Mouse (Mus musculus) 3134 (cell line): Measurements from ENCODE around the gene Zfp513.

Source experiments
- DNase-seq: peaks from one replicate; pipeline ENCODE4 v3.0.0-alpha.2; 2011; ENCODE audit warnings: low spot score; ENCODE audit not compliant: insufficient read length; ENCODE audit errors: extremely low read depth

Gene Zfp513

GRCm38 (mm10) chr5:31201042-31201741, 911 bp downstream of the Zfp513 start:
- DNase-seq = no peak

DNA sequence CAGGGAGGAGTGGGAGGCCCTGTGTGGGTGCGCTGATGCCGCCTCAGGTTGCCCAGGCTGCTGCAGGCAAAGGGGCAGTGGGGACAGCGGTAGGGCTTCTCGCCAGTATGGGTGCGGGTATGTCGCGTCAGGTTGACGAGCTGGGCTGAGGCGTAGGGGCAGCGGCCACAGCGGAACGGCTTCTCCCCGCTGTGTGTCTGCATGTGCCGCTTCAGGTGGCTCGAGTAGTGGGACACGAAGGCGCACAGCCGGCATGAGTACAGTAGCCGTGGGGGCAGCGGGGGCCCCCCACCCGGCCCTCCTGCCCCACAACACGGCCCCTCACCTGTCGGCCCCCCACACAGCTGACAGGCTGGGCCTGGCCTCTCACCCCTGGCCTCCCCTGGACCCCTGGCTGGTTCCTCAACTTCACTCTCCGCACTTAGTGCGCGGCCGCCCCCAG, 1.8 kb downstream of the Zfp513 start:
- DNase-seq = no peak

DNA sequence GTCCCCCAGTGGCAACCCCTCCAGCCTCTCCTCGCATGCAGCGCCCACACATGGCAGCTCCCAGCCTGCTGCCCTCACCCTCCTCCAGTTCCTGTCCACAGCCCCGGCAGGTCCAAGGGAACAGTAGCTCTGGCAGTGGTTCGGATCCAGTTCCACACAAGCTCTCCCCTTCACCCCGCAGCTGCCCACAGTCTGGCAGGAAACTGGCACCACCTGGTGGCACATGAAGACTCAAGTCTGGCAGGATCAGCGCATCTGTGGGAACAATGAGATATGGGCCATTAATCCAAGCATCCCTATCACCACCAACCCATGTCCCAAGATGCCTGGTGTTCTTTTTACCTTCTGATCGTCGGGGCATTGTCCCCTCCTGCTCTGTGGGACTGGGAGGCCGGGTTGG, 2.2 kb downstream of the Zfp513 start:
- DNase-seq = no peak

DNA sequence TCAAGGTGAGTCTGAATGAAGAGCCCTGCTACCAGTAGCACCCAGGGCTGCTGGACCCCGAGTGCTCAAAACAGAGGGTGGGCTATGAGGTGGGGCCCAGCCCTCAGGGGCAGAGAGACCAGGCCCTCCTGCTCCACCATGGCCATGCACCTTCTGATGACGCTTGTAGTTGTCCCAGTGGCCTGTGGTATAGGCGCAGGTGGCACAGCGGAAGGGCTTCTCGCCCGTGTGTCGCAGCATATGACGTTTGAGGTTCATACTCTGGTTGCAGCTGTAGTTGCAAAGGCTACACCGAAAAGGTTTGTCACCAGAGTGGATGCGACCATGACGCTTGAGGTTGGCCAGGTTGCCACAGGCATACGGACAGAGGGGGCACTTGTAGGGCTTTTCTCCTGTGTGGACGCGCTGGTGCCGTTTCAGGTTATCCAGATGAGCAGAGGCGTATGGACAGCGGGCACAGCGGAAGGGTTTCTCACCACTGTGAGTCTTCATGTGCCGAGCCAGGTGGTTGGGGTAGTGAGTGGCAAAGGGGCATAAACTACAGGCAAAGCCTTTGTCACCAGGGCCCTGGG, 2.7 kb downstream of the Zfp513 start:
- DNase-seq = no peak

DNA sequence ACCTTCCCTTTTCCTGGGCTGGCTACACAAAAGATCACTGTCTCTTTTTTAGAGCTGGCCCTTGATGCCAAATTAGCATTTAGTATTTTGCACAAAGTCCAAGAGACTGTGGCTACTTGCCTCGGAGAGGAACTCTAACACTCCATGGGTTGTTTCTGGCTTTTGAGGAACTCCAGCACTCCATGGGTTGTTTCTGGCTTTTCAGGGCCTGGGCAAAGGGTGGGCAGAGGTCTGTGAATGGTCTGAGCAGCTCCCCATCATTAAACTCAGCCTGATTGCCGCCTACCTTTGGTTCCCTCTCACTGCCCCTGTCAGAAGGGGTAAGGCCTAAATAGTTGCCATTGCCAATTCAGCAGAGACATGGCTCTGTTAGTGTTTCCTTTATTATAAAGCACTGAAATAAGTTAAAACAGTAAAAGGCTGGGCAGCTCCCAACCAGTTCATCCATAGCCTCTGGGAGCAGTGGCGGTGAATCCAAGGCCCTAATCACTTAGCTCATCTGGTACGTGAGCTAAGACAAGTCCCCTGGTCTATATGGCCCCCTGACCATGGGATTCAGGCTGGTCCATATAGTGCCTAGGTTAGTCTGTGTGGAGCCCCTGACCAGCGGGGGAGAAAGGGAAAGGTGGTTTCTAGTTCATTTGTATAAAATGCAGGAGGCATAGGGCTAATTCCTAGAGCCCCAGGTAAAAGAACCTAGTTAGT, 3.3 kb downstream of the Zfp513 start:
- no peak for DNase-seq

DNA sequence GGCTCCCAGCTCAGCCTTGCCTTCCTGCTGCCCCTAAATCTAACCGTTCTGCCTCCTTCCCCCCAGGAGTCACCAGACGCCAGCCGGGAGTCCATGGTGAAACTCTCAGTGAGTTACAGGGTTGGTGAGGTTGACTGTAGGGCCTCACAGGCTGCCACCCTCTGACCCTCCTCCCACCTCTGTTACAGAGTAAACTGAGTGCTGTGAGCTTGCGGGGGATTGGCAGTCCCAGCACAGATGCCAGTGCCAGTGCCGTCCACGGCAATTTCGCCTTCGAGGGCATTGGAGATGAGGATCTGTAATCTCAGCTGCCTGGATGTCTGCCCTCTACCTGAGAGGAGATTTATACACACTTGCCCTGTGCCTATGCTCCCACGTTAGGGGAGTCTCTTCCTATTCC, 3.9 kb downstream of the Zfp513 start:
- DNase-seq = no peak

DNA sequence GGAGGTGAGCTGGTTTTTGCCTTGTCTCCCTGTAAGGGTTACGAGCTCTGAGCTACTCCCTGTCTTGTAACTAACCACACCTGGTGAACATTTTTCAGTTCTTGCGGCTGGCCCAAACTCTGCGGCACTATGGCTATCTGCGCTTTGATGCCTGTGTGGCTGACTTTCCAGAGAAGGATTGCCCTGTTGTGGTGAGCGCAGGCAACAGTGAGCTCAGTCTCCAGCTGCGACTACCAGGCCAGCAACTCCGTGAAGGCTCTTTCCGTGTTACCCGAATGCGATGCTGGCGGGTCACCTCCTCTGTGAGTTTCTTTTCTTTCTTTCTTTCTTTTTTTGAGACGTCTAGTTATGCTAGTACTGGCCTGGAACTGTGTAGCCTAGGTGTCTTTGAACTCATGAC, 5.0 kb downstream of the Zfp513 start:
- DNase-seq = no peak

DNA sequence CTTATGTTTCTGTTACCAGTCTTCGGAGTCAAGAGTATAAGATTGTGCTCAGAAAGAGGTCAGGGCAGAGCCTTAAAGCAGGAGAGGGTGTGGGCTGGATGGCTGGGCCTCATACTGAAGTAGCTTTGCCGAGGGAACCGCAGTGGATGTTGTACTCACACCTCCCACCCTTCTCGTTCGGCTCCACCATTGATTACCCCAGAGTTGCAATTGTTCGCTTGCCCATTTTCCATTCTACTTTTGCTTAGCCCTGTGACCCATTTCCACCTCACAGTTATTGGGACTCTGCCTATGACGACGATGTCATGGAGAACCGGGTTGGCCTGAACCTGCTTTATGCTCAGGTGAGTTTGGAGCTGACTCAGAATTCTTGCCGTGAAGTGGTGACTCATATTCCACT, 5.9 kb downstream of the Zfp513 start:
- DNase-seq = no peak

DNA sequence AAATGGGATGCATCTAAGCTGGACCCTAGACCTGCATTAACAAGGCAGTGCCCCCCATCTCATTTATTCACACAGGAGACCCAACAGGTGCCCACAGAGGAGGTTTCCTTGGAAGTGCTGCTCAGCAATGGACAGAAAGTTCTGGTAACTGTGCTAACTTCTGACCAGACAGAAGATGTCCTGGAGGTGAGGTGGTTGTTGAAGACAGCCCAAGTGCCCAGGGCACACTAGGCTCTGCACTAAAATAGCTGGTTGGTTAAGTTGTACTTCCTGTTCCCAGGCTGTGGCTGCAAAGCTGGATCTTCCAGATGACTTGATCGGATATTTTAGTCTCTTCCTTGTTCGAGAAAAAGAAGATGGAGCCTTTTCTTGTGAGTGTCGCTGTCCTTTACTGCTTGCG, 6.4 kb downstream of the Zfp513 start:
- DNase-seq = no peak

DNA sequence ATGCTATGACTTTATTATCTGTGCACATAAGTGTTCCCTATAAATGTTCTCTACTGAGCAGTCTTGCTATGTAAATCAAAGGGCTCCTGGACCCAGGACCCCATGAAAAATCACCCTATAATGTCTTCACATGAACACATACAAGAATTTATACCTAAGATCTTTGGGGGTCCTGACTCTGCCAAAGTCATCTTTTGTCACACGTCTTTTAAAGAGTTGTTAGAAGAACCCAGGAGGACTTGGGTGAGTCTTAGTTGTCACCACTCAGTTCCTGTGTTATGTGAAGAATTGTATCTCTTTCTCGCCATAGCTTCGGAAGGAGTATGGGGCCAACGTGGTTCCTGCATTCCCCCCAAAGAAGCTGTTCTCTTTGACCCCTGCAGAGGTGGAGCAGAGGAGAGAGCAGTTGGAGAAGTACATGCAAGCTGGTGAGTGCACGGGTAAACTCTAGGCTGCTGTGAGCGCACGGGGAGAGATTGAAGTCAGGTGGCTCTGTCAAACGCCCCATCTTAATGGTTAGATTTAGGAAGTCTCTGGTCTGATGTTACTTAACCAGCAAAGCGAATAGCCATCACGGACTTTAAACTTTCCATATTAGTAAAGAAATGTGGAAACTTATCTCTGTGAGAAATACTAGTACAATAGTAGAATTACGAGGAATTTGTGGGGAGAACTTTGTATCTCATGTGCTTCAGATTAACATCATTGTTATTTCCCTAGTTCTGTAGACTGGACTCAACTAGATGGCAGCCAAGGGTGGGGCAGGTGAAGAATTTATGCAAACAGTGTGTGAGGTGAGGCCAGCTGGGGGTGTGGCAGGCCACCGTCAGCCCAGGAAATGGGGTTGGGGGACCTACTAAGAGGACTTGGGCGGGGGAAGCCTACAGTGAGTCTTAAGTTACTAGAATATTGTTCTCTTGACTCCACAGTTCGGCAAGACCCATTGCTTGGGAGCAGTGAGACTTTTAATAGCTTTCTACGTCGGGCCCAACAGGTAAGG, 7.3 kb downstream of the Zfp513 start:
- DNase-seq = no peak

DNA sequence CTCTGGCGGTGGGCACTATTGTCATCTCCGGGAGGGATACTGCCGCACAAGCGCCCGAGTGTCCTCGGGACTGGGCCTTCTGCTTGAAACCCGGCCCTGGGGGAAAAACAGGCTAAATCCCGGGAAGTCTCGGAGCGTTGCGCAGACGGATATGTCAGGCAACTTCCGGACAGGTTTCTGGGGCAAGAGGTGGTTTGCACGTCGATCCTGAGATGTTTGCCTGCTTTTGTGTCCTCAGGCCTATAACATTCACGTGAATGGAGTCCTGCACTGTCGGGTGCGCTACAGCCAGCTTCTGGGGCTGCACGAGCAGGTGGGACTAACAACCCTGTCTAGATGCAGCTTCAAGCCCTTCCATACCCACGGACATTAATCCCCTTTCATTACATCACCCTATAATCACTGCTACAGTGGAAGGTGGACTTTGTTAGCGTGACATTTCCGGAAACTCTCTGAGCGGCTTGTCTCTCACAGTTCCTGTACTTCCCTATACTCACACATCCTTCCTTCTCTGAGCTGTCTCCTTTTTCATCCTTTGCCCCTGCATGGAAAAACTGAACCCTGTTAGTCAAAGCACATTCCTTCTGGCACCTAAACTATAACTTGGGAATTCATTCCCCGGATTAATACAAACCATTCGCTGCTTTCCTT, 8.3 kb downstream of the Zfp513 start:
- no peak for DNase-seq

GRCm38 (mm10) chr5:31192939-31193630, 9.0 kb downstream of the Zfp513 start, which contains the start of the genes Snx17 and Eif2b4:
Gene Snx17, plus strand, starts transcription at chr5:31193227.
Gene Eif2b4, minus strand, starts transcription at chr5:31193430.
- peak; percentile 98 for DNase-seq

GRCm38 (mm10) chr5:31192045-31192938, 9.8 kb downstream of the Zfp513 start:
- DNase-seq = no peak

- no peak for DNase-seq
Measured at GRCm38 (mm10) chr5:31190201-31190600, 11.9 kb downstream of the Zfp513 start.

- DNase-seq = no peak
Measured at GRCm38 (mm10) chr5:31188223-31188840, 13.8 kb downstream of the Zfp513 start.

DNA sequence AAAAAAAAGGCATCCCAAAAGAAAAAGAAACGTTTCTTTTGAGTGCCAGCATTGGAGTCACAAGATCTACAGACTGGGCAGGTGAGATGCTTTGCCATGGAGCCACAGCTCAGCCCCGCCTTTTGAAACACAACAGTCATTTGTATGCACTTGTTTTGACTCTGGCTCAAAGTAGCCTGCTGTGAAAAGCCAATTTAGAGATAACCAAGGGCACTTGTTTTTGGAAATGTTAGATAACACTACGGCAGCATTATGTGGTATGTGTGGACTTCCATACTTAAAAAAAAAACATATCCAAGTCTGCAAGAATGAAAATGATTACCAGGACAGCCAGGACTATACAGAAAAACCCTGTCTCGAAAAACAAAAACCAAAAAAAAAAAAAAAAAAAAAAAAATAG, 18.4 kb downstream of the Zfp513 start:
- no peak for DNase-seq

GRCm38 (mm10) chr5:31181183-31181770, 20.8 kb downstream of the Zfp513 start:
- no peak for DNase-seq
